Mouse (Mus musculus) midbrain, postnatal 0 days (tissue): ENCODE measurements around the gene Trim46. TPM values are rescaled to one million over a fixed set of nuclear protein-coding genes. Genes with fewer than 3 reads are reported as not detected.

ENCODE experiments used
- ATAC-seq: fragments of 200-750 bp; cut with Nextera tagmentation; 2 replicates; pipeline ENCODE4 v1.8.0; 2017; ENCODE audit warnings: moderate number of reproducible peaks, mild to moderate bottlenecking, moderate TSS enrichment, moderate library complexity; ENCODE audit not compliant: low FRiP score
- DNase-seq: peaks from one replicate; pipeline ENCODE4 v3.0.0-alpha.2; 2015; ENCODE audit warnings: low spot score
- H3K27ac ChIP-seq: fragments of 300-500 bp; sonication (generic); 2 replicates; pipeline ENCODE4 v1.5.1; 2014; ENCODE audit warnings: low read depth, mild to moderate bottlenecking, low read length, mixed read lengths
- H3K27me3 ChIP-seq: fragments of 300-500 bp; sonication (generic); 2 replicates; pipeline ENCODE4 v1.6.1; 2014; ENCODE audit warnings: low read length, control low read depth, mixed read lengths; ENCODE audit not compliant: insufficient read depth
- H3K36me3 ChIP-seq: fragments of 300-500 bp; sonication (generic); 2 replicates; pipeline ENCODE4 v1.6.1; 2014; ENCODE audit warnings: low read length, control low read depth, mixed read lengths; ENCODE audit not compliant: insufficient read depth
- H3K4me1 ChIP-seq: fragments of 300-500 bp; sonication (generic); 2 replicates; pipeline ENCODE4 v1.6.1; 2014; ENCODE audit warnings: mild to moderate bottlenecking, control low read depth, antibody characterized with exemption, low read length, mixed read lengths; ENCODE audit not compliant: insufficient read depth
- H3K4me2 ChIP-seq: fragments of 300-500 bp; sonication (generic); 2 replicates; pipeline ENCODE4 v1.6.1; 2014; ENCODE audit warnings: low read depth, mild to moderate bottlenecking, low read length, mixed read lengths; ENCODE audit not compliant: poor library complexity, severe bottlenecking
- H3K4me3 ChIP-seq: fragments of 300-500 bp; sonication (generic); 2 replicates; pipeline ENCODE4 v1.5.1; 2014; ENCODE audit warnings: low read depth, mild to moderate bottlenecking, low read length, moderate library complexity
- H3K9ac ChIP-seq: fragments of 300-500 bp; sonication (generic); replicated peaks from 2 replicates; pipeline ENCODE4 v1.6.1; 2014; ENCODE audit warnings: mild to moderate bottlenecking, low read length, moderate library complexity, mixed read lengths; ENCODE audit not compliant: poor library complexity, severe bottlenecking
- H3K9me3 ChIP-seq: fragments of 300-500 bp; sonication (generic); 2 replicates; pipeline ENCODE4 v1.6.1; 2016; ENCODE audit warnings: low read length, control low read depth
- CTCF ChIP-seq: IDR thresholded peaks from 2 replicates; pipeline ENCODE4 v1.5.1; 2016; ENCODE audit warnings: antibody characterized with exemption, mild to moderate bottlenecking
- WGBS: fragments of 180-500 bp; shearing (Covaris S2); extraction: QIAGEN DNeasy Blood & Tissue Kit; methylation state at CpG from one replicate; pipeline ENCODE4 v1.1.7; 2014; 5-methylcytosine and 5-hydroxymethylcytosine counted together
- polyA plus RNA-seq: library from polyadenylated mRNA; unstranded; fragments of >200 nt; fragmentation: Nextera tagmentation; extraction: Ambion mirVana; gene quantifications from 2 replicates; pipeline ENCODE4 v1.2.1, GENCODE M21; 2015
- total RNA-seq: library from RNA; depleted of rRNA; stranded (reverse); fragments of >200 nt; gene quantifications from 2 replicates; pipeline ENCODE4 v1.2.3, GENCODE M21; 2014

Trim46 gene
- total and polyA plus RNA-seq, 2 experiments from 2014 or later = 69.1 to 124 TPM

- DNase-seq = no peak
- Histone ChIP-seq H3K27ac (no peak overlapping the region), H3K4me3 (no peak overlapping the region), H3K9ac (no peak overlapping the region), H3K4me1 (no peaks in the 10 kb centered on the region), H3K4me2 (no peak overlapping the region), H3K36me3 (no peaks in the 10 kb centered on the region), H3K27me3 (no peaks in the 10 kb centered on the region), H3K9me3 (no peaks in the 10 kb centered on the region)
- WGBS = 81% methylated on average over 10 of the region's 10 CpGs
- TF ChIP-seq CTCF = no peak
- ATAC-seq = no peak
These were observed 45.8 kb upstream of the Trim46 start for GRCm38 (mm10) chr3:89291874-89292273.

GRCm38 (mm10) chr3:89288503-89288928, 42.4 kb upstream of the Trim46 start:
- DNase-seq (no peak), ATAC-seq (no peak)
- no peaks in the 10 kb centered on the region for H3K9me3 ChIP-seq
- no peak overlapping the region for H3K4me3 ChIP-seq
- H3K36me3 ChIP-seq = no peaks in the 10 kb centered on the region
- no peaks in the 10 kb centered on the region for H3K27me3 ChIP-seq
- no peak overlapping the region for H3K27ac ChIP-seq
- H3K9ac ChIP-seq = no peak overlapping the region
- no peaks in the 10 kb centered on the region for H3K4me1 ChIP-seq
- no peak overlapping the region for H3K4me2 ChIP-seq
- TF ChIP-seq CTCF = no peak
- 52% methylated on average over 7 of the region's 7 CpGs for WGBS

GRCm38 (mm10) chr3:89287286-89287685, 41.2 kb upstream of the Trim46 start:
- H3K36me3 ChIP-seq = no peaks in the 10 kb centered on the region
- 64% methylated on average over 5 of the region's 5 CpGs for WGBS
- no peak overlapping the region for H3K4me2 ChIP-seq
- no peak overlapping the region for H3K27ac ChIP-seq
- H3K9ac ChIP-seq = no peak overlapping the region
- DNase-seq (no peak), ATAC-seq (no peak)
- H3K27me3 ChIP-seq = no peaks in the 10 kb centered on the region
- H3K9me3 ChIP-seq = no peaks in the 10 kb centered on the region
- no peaks in the 10 kb centered on the region for H3K4me1 ChIP-seq
- H3K4me3 ChIP-seq = no peak overlapping the region
- TF ChIP-seq CTCF = no peak

GRCm38 (mm10) chr3:89285526-89285925, 39.4 kb upstream of the Trim46 start:
- no peak for TF ChIP-seq CTCF
- no peaks in the 10 kb centered on the region for H3K36me3 ChIP-seq
- WGBS = 34% methylated on average over 2 of the region's 2 CpGs
- H3K4me2 ChIP-seq = no peak overlapping the region
- H3K27me3 ChIP-seq = 0 out of 2 replicates have a peak, but pooled peaks cover 3% of the 10 kb centered on the region
- no peak overlapping the region for H3K27ac ChIP-seq
- H3K9me3 ChIP-seq = no peaks in the 10 kb centered on the region
- no peak overlapping the region for H3K4me3 ChIP-seq
- ATAC-seq (no peak), DNase-seq (no peak)
- H3K9ac ChIP-seq = no peak overlapping the region
- peaks cover 3% of the 10 kb centered on the region for H3K4me1 ChIP-seq

GRCm38 (mm10) chr3:89284261-89284660, 38.2 kb upstream of the Trim46 start:
- no peak for DNase-seq
- Histone ChIP-seq H3K27ac (no peak overlapping the region), H3K4me1 (peaks cover 6% of the 10 kb centered on the region), H3K4me2 (no peak overlapping the region), H3K9me3 (no peaks in the 10 kb centered on the region), H3K9ac (no peak overlapping the region), H3K36me3 (no peaks in the 10 kb centered on the region), H3K4me3 (no peak overlapping the region), H3K27me3 (0 out of 2 replicates have a peak, but pooled peaks cover 3% of the 10 kb centered on the region)
- no peak for TF ChIP-seq CTCF
- WGBS = 95% methylated on average over 3 of the region's 3 CpGs
- no peak for ATAC-seq

- TF ChIP-seq CTCF = no peak
- no peaks in the 10 kb centered on the region for H3K36me3 ChIP-seq
- H3K4me3 ChIP-seq = no peak overlapping the region
- no peaks in the 10 kb centered on the region for H3K9me3 ChIP-seq
- WGBS = 24% methylated on average over 4 of the region's 4 CpGs
- ATAC-seq = no peak
- H3K27me3 ChIP-seq = peaks cover 7% of the 10 kb centered on the region; the same call in 1 of the 2 replicates
- H3K4me2 ChIP-seq = no peak overlapping the region
- no peak overlapping the region for H3K27ac ChIP-seq
- H3K4me1 ChIP-seq = peaks cover 7% of the 10 kb centered on the region
- no peak overlapping the region for H3K9ac ChIP-seq
- no peak for DNase-seq
These were observed 36.2 kb upstream of the Trim46 start for GRCm38 (mm10) chr3:89282291-89282643.
